ENCODE assay signal across 14 mouse cellular contexts in the genomic region with DNA sequence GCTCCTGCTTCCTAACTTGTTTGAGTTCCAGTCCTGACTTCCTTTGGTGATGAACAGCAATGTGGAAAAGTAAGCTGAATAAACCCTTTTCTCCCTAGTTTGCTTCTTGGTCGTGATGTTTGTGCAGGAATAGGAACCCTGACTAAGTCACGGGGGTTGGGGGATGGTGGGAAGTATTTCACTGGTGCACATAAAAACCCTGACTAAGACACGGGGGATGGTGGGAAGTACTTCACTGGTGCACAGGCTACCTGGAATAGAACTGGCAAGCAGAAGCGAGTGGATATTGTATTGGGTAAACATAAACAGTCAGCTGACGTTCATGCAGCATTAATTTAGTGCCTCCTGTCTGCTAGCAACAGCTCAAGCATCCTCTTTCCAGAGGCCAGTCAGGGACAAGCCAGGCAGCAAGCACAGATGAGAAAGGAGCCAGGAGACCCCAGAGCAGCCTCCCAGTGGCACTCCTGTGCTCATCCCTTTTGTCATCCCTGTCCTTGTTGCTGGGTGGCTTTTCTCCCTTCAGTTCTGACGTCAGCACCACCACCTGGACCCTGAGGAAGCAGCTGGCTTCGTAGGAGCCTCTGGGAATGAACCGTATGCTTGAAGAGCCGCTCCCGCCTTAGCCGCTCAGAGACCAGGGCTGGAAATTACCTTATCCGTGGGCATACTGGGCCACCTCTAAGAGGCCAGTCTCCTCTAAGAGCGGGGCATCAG. TPM values are rescaled to one million over a fixed set of nuclear protein-coding genes. Genes with fewer than 3 reads are reported as not detected.
DNase-seq lines count a peak whose midpoint lies in the region; ATAC-seq and TF ChIP-seq lines count a peak whose summit lies in the region.
"Had no signal": no experiment of that assay in that cellular context is flagged by ENCODE, and none has a peak within 500 bp of the region (broad histone marks: within the 10 kb centered on the region; RNA-seq: fewer than 3 reads in every experiment).

No protein-coding gene starts in this region.

- no peak overlapping the region for H3K4me3 ChIP-seq in hindbrain, embryonic 13.5 days
- no peak overlapping the region for H3K4me3 ChIP-seq in hindbrain, embryonic 14.5 days (replicated peaks; ENCODE audit: low read length)
- H3K4me3 ChIP-seq in left cerebral cortex, adult 2 months: no peak overlapping the region
- H3K4me3 ChIP-seq in heart, adult 2 months: no peak overlapping the region
- H3K4me3 ChIP-seq: megakaryocyte, embryonic 14.5 days had no signal

- no peak for TF ChIP-seq EP300 in heart, adult 2 months (IDR thresholded peaks at IDR 0.05; ENCODE audit: insufficient read depth, low read depth, low read length)

- H3K27ac ChIP-seq in hindbrain, embryonic 13.5 days: peak overlapping the region; percentile 31; the same call in 1 of the 2 replicates
- H3K27ac ChIP-seq in hindbrain, embryonic 14.5 days: no peak overlapping the region
- peak overlapping the region; percentile 29 for H3K27ac ChIP-seq in left cerebral cortex, adult 2 months
- no peak overlapping the region for H3K27ac ChIP-seq in heart, adult 2 months

- no peak for ATAC-seq in hindbrain, embryonic 13.5 days (ENCODE audit: low FRiP score)
- ATAC-seq in hindbrain, embryonic 14.5 days (ENCODE audit: low FRiP score): no peak
- no peak for ATAC-seq in inflammation-experienced regulatory T-cells, adult 6 months

- no peak for TF ChIP-seq POLR2A in heart, adult 2 months (IDR thresholded peaks at IDR 0.05; ENCODE audit: insufficient read depth, low read depth, low read length)

- H3K9me3 ChIP-seq in hindbrain, embryonic 13.5 days: no peaks in the 10 kb centered on the region
- H3K9me3 ChIP-seq in hindbrain, embryonic 14.5 days (ENCODE audit: control insufficient read depth, low read length): no peaks in the 10 kb centered on the region

- H3K4me1 ChIP-seq in hindbrain, embryonic 13.5 days (replicated peaks): peaks cover 6% of the 10 kb centered on the region
- no peaks in the 10 kb centered on the region for H3K4me1 ChIP-seq in hindbrain, embryonic 14.5 days (replicated peaks; ENCODE audit: control insufficient read depth, insufficient read depth, low read length)
- peaks cover 7% of the 10 kb centered on the region for H3K4me1 ChIP-seq in heart, adult 2 months (ENCODE audit: control insufficient read depth, insufficient read depth, low read length)

- intact Hi-C loops in left cerebral cortex, adult 2 months (cut with DNase I): no loop called here
- intact Hi-C loops in left cerebral cortex, postnatal 4 days (cut with DNase I): no loop called here
- intact Hi-C loops in heart, adult 2 months (cut with DNase I): no loop called here

- no peak for DNase-seq in hindbrain, embryonic 14.5 days (ENCODE audit: low spot score)
- DNase-seq in left cerebral cortex, adult 2 months (ENCODE audit: extremely low spot score in 1 of 2, low spot score in 2 of 2): peak in 1 of 2 experiments; percentile 49
- DNase-seq in left cerebral cortex, postnatal 4 days: no peak
- peak; percentile 58 for DNase-seq in ZHBTc4 (ENCODE audit: low read depth, low spot score)
- peak; percentile 26 to 53 for DNase-seq in right cerebral cortex, adult 2 months (ENCODE audit: low spot score in 2 of 2)
- no peak for DNase-seq in heart, adult 2 months
- DNase-seq: adrenal gland, postnatal 14 days; cerebellum, postnatal 10 days; heart, adult 18-20 months; heart, postnatal 14 days; spleen, adult 18-20 months had no signal

- no peak overlapping the region for H3K4me2 ChIP-seq in hindbrain, embryonic 13.5 days
- H3K4me2 ChIP-seq in hindbrain, embryonic 14.5 days (replicated peaks): no peak overlapping the region

- no peaks in the 10 kb centered on the region for H3K36me3 ChIP-seq in hindbrain, embryonic 13.5 days
- H3K36me3 ChIP-seq in hindbrain, embryonic 14.5 days (replicated peaks; ENCODE audit: control insufficient read depth, insufficient read depth): no peaks in the 10 kb centered on the region
- H3K36me3 ChIP-seq in heart, adult 2 months (ENCODE audit: control insufficient read depth, insufficient read depth, low read length): no peaks in the 10 kb centered on the region

- H3K27me3 ChIP-seq in hindbrain, embryonic 13.5 days: no peaks in the 10 kb centered on the region
- no peaks in the 10 kb centered on the region for H3K27me3 ChIP-seq in hindbrain, embryonic 14.5 days (ENCODE audit: control insufficient read depth, insufficient read depth, low read length)
- no peaks in the 10 kb centered on the region for H3K27me3 ChIP-seq in heart, adult 2 months (ENCODE audit: control insufficient read depth, insufficient read depth, low read length)
- H3K27me3 ChIP-seq: megakaryocyte, embryonic 14.5 days had no signal

- H3K9ac ChIP-seq in hindbrain, embryonic 13.5 days: no peak overlapping the region
- no peak overlapping the region for H3K9ac ChIP-seq in hindbrain, embryonic 14.5 days
- no peak overlapping the region for H3K9ac ChIP-seq in heart, adult 2 months (ENCODE audit: low read depth, low read length)

- no peak for TF ChIP-seq CTCF in left cerebral cortex, adult 2 months (IDR thresholded peaks at IDR 0.05)
- TF ChIP-seq CTCF in heart, adult 2 months (IDR thresholded peaks at IDR 0.05): no peak

- 58% methylated on average over 13 of the region's 13 CpGs for WGBS in hindbrain, embryonic 13.5 days
- WGBS in hindbrain, embryonic 14.5 days: 63% methylated on average over 13 of the region's 13 CpGs
- 66% methylated on average over 13 of the region's 13 CpGs for WGBS in heart, adult 2 months

- H3K79me2 ChIP-seq in heart, adult 2 months (replicated peaks; ENCODE audit: control insufficient read depth, insufficient read depth, low read length): peaks cover 2% of the 10 kb centered on the region

RNA-seq across cellular contexts. Expression of a gene that starts 30.8 kb away (rescaled TPM):
- 1.5 and 2.1 TPM in 2 replicates for polyA plus RNA-seq in hindbrain, embryonic 13.5 days (2015; fragmentation: Nextera tagmentation; extraction: Ambion mirVana)
- polyA plus RNA-seq in hindbrain, embryonic 14.5 days (2014; fragmentation: Nextera tagmentation; extraction: Ambion mirVana): 1.6 and 1.8 TPM in 2 replicates
- total RNA-seq in left cerebral cortex, adult 2 months (2021): 10 to 100 TPM; 28.8 to 29.2 TPM
- 10 to 100 TPM; 17.4 to 19.0 TPM for total RNA-seq in left cerebral cortex, postnatal 4 days (2021)
- polyA plus RNA-seq in inflammation-experienced regulatory T-cells, adult 6 months (2017; shearing (Covaris generic)): 1 to 10 TPM; 2.5 to 3.8 (median 3.8) TPM
- 10 to 100 TPM; 31.5 to 35.9 TPM for total RNA-seq in heart, adult 2 months (2021)
- polyA plus RNA-seq in heart, adult 2 months (2012; rRNA removed): 31.2 and 33.0 TPM in 2 replicates

RNA-seq across cellular contexts. Expression of a gene that starts 50.0 kb away (rescaled TPM):
- 21.9 and 24.2 TPM in 2 replicates for polyA plus RNA-seq in hindbrain, embryonic 13.5 days (2015; fragmentation: Nextera tagmentation; extraction: Ambion mirVana)
- 22.0 and 22.6 TPM in 2 replicates for polyA plus RNA-seq in hindbrain, embryonic 14.5 days (2014; fragmentation: Nextera tagmentation; extraction: Ambion mirVana)
- total RNA-seq in left cerebral cortex, adult 2 months (2021): 10 to 100 TPM; 21.5 to 26.1 TPM
- total RNA-seq in left cerebral cortex, postnatal 4 days (2021): 10 to 100 TPM; 28.9 to 29.0 TPM
- 1 to 10 TPM; 3.2 to 8.3 (median 6.6) TPM for polyA plus RNA-seq in inflammation-experienced regulatory T-cells, adult 6 months (2017; shearing (Covaris generic))
- 10 to 100 TPM; 11.2 to 12.0 TPM for total RNA-seq in heart, adult 2 months (2021)
- 7.4 and 11.8 TPM in 2 replicates for polyA plus RNA-seq in heart, adult 2 months (2012; rRNA removed)

RNA-seq across cellular contexts. Expression of a gene that starts 55.8 kb away (rescaled TPM):
- polyA plus RNA-seq in hindbrain, embryonic 13.5 days (2015; fragmentation: Nextera tagmentation; extraction: Ambion mirVana): 5.8 and 6.6 TPM in 2 replicates
- polyA plus RNA-seq in hindbrain, embryonic 14.5 days (2014; fragmentation: Nextera tagmentation; extraction: Ambion mirVana): 4.3 and 6.5 TPM in 2 replicates
- 1 to 10 TPM; 2.1 to 3.1 TPM for total RNA-seq in left cerebral cortex, adult 2 months (2021)
- total RNA-seq in left cerebral cortex, postnatal 4 days (2021): 1 to 10 TPM; 7.2 to 9.1 TPM
- 10 to 100 TPM; 29.7 to 51.9 (median 32.8) TPM for polyA plus RNA-seq in inflammation-experienced regulatory T-cells, adult 6 months (2017; shearing (Covaris generic))
- total RNA-seq in heart, adult 2 months (2021): 1 to 10 TPM; 2.9 to 4.5 TPM
- 3.4 and 4.0 TPM in 2 replicates for polyA plus RNA-seq in heart, adult 2 months (2012; rRNA removed)

Comparison
In these comparisons a context has a peak if more than half of its experiments do, and no peak if none do; other contexts are left out.
1. H3K27ac ChIP-seq: peak in hindbrain, embryonic 13.5 days (single experiment) and left cerebral cortex, adult 2 months (single experiment); none in hindbrain, embryonic 14.5 days (single experiment) and heart, adult 2 months (single experiment).
2. DNase-seq: peak in ZHBTc4 (single experiment) and right cerebral cortex, adult 2 months (2 of 2); none in hindbrain, embryonic 14.5 days (single experiment), left cerebral cortex, postnatal 4 days (single experiment) and heart, adult 2 months (0 of 2).